Mouse (Mus musculus) hindbrain, embryonic 13.5 days (tissue): Measurements from ENCODE around the gene Szt2. TPM values are rescaled to one million over a fixed set of nuclear protein-coding genes. Genes with fewer than 3 reads are reported as not detected.

Experiments
- polyA plus RNA-seq: library from polyadenylated mRNA; unstranded; fragments of >200 nt; fragmentation: Nextera tagmentation; extraction: Ambion mirVana; gene quantifications from 2 replicates; pipeline ENCODE4 v1.2.1, GENCODE M21; 2015

The Szt2 gene
- polyA plus RNA-seq, 1 experiment from 2014 or later: 10.6 TPM

Other genes starting within 250 kb of the Szt2 start
- 52.0 and 55.1 TPM in 2 replicates for gene Kdm4a, start 229.2 kb downstream of the Szt2 start, polyA plus RNA-seq
- 79.7 and 82.0 TPM in 2 replicates for gene Ptprf, start 117.9 kb downstream of the Szt2 start, polyA plus RNA-seq
- gene Med8, start 64 bp upstream of the Szt2 start, polyA plus RNA-seq: 118 and 124 TPM in 2 replicates
- 32.9 and 33.3 TPM in 2 replicates for gene Elovl1, start 18.8 kb upstream of the Szt2 start, polyA plus RNA-seq
- 56.1 and 66.8 TPM in 2 replicates for gene Cdc20, start 28.1 kb upstream of the Szt2 start, polyA plus RNA-seq
- gene Mpl, start 48.2 kb upstream of the Szt2 start, polyA plus RNA-seq: 0.26 and 0.32 TPM in 2 replicates
- 17.7 and 18.7 TPM in 2 replicates for gene Tie1, start 80.8 kb upstream of the Szt2 start, polyA plus RNA-seq
- gene 2610528J11Rik, start 117.7 kb upstream of the Szt2 start, polyA plus RNA-seq: not detected in 2 replicates
- gene Tmem125, start 134.8 kb upstream of the Szt2 start, polyA plus RNA-seq: 0.12 and 0.13 TPM in 2 replicates
- 1.3 and 2.3 TPM in 2 replicates for gene Cfap57, start 211.5 kb upstream of the Szt2 start, polyA plus RNA-seq
- gene Ebna1bp2, start 211.5 kb upstream of the Szt2 start, polyA plus RNA-seq: 106 and 121 TPM in 2 replicates
- gene Olfr62, start 249.7 kb upstream of the Szt2 start, polyA plus RNA-seq: not detected in 2 replicates